Mouse (Mus musculus): ENCODE data around the gene Crisp1.

GRCm38 (mm10) chr17:40285435-40285834, 33.6 kb downstream of the Crisp1 start:
- no peak for TF ChIP-seq CTCF (IDR thresholded peaks at IDR 0.05; ENCODE audit: borderline replicate concordance, control insufficient read depth, extremely low read depth, insufficient read depth, low read length, poor library complexity)
- TF ChIP-seq POLR2A (IDR thresholded peaks at IDR 0.05; ENCODE audit: control insufficient read depth, extremely low read depth, insufficient read depth, low read length, poor library complexity): no peak

Measured in thymus, adult 2 months (tissue).